Mouse (Mus musculus) frontal cortex, postnatal 10 days (tissue): ENCODE measurements around the gene Rin2.
A peak's percentile ranks its signal among the peaks of the same experiment; 100 is the strongest.

ENCODE experiments used
- DNase-seq, 2 experiments: peaks; one replicate each; pipeline ENCODE4 v3.0.0; 2022; ENCODE audit warnings: low spot score in 2 of 2, mixed read lengths in 1 of 2

Rin2 gene

DNA sequence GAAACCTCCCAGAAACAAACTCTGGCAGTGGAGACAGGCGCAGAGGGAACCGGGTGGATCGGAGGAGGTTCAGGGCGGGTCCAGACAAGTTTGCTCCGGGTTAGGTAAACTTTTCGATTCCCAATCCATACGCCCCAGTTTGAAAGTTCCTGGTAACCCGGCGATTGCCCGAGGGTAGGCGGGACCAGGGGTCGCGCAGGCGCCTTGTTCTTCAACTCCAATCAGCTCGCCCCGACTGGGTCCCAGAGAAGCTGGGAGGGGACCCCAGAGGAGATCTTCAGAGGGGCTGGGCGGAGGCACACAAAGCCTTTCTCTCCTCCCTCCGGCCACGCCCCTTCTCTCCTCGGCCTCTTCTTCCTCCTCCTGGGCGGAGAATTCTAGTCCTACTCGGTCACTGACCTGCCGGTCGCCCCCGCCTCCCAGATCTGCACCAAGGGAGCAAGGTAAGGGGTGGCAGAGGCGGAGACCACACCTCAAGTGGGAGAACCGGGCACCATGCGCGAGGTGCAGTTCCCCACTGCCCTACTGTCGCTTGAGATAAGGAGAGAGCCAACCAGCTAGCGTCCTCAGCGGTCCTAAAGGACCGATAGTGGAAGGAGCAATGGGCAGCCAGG is at the start of gene Rin2:
Gene Rin2 (plus strand): TSS at position 74 of the 614 bp plus-strand sequence.
- peak; percentile 27 to 50 for DNase-seq

DNA sequence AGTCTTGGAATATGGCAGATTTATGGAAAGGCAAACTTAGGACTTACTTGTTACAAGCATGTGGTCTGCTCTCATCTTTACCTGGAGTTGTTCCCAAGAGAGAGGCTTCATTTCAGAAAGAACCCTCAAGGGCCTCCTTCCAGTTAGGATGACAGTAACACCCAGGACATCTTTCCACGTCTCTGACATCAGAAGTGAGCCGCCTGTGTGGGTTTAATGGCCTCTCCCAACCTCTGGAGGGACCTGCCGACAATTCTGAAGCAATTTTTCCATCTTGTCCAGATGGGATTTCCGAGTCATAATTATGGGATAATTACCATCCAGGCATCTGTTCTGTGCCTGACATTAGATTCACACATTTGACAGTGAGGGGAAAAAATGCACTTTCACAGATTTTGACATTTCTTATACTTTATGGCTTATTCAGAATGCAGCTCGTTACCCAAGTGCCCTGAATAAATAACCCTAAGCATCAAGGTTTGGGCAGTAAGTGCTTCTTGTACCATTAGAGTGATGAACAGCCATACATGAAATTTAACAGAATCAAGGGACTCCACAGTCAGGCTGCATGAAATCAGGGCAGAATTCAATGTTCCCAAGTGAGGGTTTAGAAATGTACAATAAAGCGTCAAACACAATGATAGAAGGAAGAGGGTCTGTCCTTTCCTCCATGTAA is 43.8 kb upstream of the Rin2 start:
- no peak for DNase-seq

DNA sequence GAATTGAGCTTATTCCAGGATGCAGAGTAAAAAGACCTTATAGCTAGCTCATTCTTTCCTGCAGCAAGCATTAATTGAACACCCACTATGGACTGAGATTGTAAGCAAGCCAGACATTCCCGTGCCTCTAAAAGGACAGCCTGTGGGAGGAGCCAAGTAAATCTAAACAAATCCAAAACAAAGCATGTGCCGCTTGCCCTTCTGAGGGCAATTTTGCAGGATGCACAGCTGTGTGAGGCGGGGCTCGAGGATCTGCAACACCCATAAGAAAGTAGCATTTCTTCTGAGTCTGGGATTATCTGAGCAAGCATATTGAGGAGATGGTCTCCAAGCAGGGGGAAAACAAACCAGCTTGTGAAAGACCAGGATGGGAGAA is 43.2 kb upstream of the Rin2 start:
- no peak for DNase-seq

DNA sequence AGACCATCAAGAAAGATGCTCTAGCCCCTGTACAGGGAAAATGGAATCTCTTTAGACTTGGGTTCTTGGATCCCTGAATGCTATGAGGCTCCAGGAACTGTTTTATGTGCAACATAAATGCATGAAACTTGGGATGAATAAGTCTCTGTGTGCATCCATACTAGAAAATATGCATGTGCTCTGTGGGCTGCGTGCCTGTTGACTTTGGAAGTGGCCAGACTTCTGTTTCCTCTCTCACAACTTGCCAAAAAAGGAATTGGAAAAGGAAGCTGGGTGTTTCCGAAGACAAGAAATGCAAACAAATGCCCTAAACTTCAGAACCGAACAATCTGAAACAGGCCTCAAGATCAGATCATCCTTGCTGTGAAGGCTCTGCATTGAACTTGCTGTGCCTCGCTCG is 41.2 kb upstream of the Rin2 start:
- no peak for DNase-seq

DNA sequence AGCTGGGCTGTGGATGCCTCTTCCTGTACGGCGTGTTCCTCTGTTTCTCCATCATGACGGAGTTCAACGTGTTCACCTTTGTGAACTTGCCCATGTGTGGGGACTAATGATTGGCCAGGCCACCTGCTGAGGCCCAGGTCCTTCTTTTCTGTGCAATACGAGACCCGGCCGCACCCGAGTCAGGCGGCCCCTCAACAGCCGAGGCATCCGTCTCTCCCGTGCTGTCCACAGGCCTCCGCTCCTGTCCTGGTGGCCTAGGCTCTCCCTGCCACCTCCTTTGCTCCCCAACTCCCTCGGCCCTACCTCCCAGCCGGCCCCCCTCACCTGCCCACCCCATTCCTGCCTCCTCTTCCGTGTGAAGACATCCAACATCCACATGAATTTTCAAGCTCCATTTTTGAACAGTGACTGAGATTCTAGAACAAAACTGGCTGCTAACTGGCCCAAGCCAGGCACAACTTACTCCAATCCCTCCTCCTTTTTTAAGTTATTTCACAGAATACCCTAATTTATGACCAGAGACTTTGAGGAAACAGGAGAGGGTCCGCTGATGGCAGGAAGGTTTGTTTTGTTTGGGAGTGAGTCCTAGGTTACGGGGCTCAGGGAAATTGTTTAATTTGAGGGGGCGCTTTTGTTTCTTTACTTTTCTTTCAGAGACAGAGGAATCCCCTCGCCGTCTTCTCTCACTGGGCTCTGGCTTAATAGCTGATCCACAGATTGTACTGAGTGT is 34.6 kb upstream of the Rin2 start:
- DNase-seq = no peak

DNA sequence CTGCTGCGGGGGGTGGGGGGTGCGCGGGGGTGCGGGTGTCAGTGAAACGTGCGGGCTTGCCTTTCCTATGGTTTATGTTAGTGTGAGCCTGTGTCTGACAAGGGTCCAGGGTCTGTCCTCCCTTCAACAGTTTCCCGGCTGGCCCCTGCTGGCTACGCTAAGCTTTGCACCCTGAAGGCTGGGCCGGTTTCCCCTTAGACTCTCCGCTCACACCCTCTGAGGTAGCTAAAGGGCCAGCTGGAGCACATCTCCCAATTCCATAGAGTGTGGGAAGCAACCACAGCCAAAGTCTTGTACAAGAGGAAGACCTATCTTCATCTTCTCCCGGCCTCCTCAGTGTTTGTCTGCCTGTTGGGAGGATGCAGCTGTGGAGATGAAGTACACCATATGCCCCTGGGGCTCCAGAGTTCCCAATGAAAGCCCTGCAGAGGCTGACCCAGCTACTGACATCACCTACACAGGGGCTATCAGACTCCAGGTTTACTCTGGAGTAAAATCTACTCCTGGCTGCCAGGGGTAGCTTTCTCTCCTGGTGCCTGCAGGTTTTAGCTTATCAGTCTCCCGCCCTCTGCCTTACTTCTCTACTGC is 19.5 kb upstream of the Rin2 start:
- no peak for DNase-seq

DNA sequence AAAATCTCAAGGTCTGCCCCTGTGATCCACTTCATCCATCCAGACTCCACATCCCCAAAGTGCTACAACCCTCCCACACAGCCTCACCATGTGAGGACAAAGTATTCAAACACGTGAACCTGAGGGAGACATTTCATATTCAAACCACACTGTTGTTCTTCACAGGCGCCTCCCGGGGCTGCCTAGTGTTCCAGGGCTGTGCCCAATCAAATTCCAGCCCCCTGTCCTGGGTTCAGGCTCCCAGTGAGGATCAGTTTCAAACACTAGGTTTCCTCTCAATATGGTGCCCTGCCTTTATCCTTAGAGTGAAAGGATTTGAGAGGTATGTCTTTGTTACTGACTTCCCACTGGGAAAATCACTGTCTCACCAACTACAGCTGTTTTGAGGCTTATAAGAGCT is 18.9 kb upstream of the Rin2 start:
- no peak for DNase-seq

DNA sequence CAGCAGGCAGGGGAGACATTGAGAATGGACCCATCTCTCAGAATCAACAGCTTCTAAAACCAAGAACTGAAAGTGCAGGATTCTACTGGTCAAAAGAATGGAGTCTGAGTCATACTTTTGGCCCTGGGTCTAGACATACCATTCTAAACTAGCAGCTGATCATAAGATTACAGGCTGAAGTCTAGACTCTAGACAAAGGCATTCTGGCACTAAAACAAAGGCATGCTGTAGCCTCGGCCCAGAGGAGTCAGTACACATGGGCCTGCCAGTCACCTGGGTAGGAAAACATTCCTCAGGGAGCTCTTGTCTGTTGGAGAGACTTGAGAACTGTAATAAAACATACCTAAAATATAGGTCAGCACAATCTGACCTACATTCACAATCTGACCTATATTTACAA is 18.3 kb upstream of the Rin2 start:
- DNase-seq = no peak

DNA sequence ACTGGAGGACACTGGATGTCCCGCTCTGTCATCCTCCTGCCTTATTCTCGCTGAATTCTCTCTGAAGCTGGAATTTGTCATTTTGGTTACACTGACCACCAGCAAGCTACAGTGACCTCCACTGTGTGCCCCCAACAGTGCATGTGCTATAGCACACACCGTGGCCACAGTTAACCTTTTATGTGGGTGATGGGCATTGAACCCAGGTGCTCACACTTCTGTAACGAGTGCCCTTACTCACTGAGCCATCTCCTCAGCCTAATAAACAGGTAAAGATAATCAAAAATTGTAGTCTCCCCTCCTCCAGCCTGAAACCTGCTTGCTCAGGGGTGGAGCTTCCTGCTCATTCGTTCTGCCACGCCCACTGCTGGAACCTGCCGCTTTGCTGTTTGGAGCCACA is 13.8 kb upstream of the Rin2 start:
- DNase-seq = no peak

DNA sequence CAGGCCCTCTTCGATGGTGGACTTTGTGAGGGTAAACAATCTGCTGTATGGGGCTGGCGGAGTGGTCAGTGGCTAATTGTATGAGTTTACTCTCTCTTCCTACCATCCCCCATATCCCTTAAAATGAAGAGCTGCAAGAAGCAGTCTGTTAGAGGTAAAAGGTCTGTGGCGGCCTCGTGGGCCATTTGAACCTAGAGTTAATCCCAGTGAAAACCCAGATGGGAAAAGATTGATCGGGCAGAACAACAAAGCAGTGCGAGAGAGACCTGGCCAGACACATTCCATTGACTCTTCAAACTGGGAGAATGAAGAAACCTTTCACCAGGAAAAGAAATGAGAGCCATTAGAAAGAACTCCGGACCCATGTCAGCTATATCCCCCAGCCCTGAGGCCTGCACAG is 11.1 kb upstream of the Rin2 start:
- DNase-seq = no peak

DNA sequence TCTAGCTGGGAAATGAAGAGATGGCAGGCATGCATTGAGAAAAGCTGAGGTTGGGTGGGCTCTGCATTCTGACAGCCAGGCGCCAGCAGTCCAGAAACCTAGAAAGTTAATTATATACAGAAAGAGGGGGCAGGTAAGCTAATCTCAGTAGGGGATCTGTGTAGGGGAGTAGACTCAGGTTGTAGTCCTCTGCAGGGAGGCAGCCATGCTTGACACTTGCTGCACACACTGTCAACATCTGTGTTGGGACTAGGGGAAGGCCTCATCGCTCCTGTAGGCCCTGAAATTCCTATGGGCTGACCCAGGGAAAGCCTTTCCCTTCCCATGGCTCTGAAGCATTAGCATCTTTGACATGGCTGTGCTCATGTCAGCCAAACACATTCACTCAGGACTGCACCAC is 10.7 kb upstream of the Rin2 start:
- DNase-seq = no peak

DNA sequence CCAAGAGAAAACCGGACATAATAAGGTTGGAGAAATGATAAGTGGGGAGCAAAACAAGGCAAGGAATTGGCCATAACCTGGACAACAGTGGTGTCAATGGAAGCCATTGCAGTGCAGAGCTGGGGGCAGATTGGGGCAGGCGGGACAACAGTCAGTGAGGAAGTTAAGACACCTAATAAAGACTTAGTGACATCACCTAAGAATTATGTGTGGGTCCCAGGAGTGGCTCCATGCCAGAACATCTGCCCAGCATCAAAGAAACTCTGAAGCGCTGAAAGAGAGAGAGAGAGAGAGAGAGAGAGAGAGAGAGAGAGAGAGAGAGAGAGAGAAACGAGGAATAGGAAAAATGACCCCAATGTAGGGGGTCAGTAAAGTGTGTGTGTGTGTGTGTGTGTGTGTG is 6.9 kb upstream of the Rin2 start:
- no peak for DNase-seq

DNA sequence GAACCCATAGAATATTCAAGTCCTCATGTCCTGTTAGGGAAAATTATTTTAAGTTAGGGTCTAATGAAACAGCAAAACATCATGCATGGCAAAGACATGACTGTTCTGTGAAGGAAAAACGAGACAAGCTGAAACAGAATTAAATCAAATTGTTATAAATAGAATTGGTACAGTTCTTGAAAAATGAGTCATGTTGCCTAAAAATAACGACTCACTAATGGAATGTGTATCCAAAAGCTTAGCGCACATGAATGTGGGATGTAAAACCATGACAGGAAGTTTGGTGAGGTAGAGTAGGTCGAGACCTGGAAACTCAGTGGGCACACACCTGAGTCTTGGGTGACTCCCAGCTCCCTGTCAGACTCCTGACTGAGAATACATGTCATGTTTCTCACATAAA is 4.9 kb upstream of the Rin2 start:
- DNase-seq = no peak

DNA sequence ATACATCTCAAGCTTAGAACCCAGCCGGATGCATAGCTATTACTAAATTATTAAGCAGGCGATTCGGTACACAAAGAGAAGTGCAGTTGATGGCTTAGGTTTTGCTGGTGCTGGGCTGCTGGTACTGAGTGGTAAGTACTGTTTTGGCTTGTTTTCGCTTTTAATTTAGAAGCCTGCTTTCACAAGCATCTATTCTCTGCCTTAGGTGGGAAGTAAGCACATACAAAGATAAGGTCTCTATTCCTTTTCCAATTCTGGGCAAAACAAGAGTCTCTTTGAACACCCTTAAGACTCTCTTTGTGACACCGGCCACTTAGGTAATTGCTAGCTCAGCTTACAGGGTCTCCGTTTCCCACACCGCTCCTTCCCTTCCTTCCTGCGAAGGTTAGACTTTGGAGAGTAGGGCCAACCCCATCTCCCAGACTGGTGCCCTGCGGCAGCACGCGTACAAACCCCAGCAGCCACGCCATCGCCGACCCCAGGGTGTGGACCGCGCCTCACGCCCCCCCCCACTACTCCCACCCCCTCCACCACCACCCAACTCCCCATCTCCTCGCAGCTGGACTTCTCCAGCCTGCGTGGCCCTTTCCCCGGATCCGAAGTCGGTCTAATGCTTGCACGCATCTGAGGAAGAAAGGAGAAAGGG is 396 bp upstream of the Rin2 start:
- DNase-seq = no peak

DNA sequence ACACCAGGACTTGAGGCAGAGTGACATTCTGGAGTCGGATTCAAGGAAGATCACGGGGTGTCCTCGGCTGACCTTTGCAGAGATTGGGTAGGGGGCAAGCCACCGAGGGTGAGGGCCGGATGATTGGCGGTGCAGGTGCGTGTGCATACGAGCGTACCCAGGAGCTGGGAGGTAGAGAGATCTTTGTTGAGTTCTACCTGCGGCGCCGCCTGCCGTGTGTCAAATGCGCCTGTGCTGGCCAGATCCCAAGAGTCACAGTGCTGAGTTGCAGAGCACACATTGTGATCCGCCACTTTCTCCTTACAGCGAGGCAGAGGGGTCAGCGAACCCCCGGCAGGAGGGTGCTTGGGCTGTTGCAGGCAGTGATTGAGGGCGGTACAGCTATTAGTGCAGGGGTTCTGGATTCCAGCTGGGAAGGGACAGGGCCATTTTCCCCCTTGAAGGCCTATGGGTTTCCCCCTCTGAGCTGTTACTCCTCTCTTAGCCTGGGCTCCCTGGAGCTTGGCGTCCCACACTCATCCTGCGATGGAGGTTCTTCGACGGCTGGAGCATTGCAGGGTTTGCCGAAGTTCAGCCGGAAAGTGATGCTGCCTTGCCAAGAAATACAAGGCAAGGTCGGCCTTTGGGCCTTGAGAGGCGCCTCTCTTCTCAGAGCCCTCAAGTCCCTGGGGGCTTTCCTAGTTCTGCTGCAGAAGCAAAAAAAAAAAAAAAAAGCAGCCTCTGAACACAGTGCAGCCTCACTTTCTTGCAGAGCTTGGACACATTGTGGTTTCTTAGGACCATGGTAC is 935 bp downstream of the Rin2 start:
- DNase-seq = peak in 1 of 2 experiments; percentile 28

DNA sequence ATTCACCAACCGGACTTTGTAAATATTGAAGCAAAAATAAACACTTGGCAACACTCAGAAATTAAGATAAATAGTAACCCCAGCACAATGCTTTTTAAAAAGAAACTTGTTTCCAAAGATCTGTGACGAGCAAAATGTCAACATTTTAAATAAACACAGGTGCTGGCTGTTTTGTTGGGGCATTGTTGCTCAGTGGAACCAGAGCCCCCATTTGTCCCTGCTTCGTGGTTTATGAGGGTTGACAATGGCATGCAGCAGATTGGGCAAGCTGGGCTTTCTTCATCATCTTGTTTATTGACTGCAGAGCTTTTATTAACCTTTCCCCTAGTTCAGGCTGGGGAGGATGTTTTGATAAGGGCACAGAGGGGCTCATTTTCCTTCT is 1.5 kb downstream of the Rin2 start:
- DNase-seq = no peak

DNA sequence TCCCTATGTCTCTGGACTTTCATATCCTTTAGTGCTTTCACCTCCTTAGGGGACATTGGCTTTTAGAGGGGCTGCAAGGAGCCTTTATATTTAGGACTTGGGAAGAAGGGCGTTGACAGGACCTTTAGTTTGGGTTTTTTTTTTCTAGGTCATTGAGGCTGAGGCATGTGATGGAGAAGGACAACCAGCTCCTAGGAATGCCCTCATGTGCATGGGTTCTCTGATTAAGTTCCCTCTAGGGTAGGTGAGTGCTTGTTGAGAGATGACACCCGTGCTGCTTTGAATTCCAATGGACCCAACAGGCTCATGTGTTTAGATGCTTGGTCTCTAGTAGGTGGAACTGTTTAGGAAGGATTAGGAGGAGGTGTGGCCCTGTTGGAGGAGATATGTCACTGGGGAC is 1.9 kb downstream of the Rin2 start:
- no peak for DNase-seq

DNA sequence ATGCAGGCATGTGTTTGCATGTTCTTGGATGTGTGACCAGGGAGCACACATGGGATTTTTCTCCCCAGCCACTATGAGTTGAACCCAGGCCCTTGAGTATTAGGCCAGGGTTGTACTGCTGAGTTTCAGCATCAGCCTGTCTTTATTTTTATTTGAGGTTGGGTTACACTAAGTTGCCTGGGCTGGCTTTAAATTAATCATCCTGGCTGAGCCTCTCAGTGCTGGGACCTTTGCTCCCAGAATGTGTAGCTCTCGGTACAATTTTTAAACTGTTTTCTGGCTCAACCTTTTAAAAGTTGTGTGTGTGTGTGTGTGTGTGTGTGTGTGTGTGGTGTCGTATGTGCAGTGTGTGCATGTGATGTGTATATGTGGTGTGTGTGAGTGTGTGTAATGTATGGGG is 5.1 kb downstream of the Rin2 start:
- no peak for DNase-seq

DNA sequence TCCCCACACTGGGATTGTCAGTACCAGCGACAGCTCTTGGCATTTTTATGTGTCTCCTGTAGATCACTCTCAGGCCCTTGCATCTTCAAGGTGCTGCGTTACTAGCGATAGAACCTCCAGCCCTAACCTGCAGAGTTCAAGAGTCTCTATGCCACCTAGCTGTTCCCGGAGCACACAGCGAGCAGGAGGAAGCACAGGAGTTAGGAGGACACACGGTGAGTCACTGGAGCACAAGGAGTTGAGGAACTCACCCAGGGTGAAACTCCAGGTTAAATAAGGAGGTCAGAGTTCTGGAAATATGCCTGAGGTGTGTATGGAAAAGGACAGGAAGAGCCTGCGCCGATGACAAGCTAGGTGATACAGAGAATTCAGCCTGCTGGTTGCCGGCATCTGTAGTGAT is 5.7 kb downstream of the Rin2 start:
- no peak for DNase-seq

DNA sequence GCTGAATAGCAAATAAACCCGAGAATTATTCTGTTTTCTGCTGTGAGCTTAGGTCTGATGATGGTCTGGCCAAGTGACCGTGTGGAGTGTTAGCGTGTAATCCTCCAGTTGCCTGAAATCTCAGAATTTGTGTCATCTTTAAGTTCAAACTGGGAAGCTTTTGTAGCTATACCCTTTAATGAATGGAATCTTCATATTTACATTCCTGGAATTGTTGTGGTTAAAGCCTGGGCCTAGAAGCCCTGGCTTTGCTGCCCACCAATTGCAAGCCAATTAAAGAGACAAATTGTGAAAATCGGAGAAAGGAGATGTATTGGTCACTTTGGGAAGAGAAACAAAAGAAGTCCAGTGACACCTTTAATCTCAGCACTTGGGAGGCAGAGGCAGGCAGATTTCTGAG is 6.6 kb downstream of the Rin2 start:
- DNase-seq = no peak

DNA sequence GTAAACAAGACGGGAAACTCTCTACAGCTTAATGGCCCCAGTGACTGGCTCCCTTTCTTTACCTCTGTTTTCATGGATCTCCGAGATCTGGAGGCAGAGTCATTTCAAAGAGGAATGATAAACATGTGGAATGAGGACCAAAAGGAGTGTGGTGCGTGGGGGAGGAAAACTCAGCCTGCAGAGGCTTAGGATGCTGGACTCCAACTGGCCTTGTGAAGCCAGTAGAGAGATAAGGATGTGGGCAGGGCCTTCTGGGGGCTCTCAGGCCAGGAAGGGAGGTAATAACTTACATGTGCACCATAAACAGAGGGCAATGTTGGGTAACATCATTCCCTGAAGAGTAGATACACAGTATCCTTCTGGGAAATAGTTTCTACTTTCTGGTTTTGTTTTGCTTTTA is 7.9 kb downstream of the Rin2 start:
- DNase-seq = no peak

DNA sequence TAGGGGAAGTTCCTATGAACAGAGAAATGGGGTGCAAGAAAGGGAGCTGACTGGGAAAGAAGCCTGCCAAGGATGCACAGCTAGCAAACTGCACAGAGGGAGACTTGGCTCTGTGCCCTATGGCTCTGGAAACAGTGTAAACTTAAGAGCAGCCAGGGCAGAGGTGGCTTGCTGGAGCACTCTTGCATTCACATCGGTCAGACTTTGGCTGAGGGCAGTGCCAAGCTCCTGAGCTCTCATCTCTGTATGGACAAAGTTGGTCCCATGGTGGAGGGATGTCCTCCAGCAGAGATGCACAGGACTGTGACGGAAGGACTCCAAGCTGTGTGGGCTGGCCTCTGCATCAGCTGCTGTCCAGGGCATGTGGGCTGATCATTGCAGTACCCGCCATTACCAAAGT is 8.5 kb downstream of the Rin2 start:
- DNase-seq = no peak
